Mouse (Mus musculus) spleen, embryonic (tissue): Measurements from ENCODE around the gene Ttc28.

Experiments
- CTCF ChIA-PET: fragments of 350-600 bp; sonication (Branson Sonifier 250); formaldehyde crosslinking; loops from one replicate; lab custom pipeline; 2022; lab: Charles Lee

The Ttc28 gene

DNA sequence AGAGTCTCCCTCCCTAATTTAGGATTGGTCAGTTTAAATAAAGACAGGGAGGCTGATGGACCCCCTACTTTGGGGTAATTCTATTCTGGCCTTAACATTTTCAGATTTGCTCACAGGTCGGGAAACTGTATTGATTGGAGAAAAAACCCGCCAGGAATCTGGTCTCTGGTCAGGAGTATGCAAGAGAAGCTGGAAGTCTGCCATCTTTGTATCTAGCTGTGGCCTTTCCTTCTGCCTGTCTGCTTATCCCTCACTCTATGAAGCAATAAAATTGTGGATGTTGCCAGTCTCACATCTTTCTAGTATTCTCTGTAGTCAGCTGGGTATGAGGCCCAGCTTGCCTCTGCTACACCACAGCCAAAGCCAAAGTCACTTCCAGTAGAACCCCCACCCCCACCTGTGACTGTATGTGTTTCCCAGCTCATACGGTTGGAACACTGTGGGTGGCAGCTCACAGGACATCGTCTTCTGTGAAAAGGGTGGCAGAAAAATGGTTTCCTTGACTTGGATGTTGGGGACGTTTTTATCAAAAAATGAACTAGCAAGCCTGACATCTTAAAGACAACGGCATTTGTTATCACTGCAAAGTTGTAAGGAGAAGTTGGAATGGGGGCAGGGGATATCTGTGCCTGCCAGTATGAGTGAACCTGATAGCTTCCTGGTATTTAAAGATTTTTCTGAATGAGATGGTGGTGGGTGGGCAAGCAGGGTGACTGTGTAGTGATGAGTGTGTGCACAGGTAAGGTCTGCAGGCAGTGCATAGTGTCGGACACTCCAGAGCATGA is 281.7 kb downstream of the Ttc28 start:
- CTCF ChIA-PET: no interaction called here

DNA sequence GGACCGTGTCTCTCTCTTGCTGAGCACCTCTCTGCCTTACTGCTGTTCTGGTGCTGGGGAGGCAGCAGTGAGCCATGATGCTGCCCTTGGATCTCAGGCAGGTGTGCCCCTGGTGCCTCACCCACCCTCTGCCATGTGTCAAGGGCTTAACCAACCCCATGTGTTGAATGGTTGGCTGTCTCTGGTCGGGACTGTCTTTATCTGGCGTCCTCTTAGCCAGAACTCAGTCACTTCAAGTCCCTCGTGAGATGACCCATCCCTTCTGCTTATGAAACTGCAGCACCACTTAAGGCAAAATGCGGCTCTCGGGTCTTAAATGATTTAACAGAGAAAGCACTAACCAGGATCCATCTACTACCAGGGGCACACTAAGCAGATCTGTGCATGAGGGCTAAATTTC is 283.3 kb downstream of the Ttc28 start:
- CTCF ChIA-PET: no interaction called here

DNA sequence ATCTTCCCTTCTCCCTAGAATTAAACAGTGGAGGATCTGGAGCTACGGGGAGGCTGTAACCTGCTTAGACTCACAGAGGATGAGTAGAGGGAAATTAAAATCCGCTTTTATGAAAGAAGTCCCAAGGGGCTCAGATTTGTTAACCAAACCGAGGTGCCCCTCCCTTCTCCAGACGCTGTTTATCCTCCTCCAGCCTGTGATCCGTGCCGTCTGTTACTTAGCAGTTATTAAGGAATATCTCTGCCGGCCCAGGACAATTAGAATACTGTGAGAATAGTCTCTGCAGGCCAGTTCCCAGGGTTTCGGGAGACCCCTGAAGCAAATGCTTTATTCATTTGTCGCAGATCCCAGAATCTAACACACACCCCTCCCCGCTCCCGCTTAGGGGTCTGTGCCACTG is 283.8 kb downstream of the Ttc28 start:
- CTCF ChIA-PET: no interaction called here

DNA sequence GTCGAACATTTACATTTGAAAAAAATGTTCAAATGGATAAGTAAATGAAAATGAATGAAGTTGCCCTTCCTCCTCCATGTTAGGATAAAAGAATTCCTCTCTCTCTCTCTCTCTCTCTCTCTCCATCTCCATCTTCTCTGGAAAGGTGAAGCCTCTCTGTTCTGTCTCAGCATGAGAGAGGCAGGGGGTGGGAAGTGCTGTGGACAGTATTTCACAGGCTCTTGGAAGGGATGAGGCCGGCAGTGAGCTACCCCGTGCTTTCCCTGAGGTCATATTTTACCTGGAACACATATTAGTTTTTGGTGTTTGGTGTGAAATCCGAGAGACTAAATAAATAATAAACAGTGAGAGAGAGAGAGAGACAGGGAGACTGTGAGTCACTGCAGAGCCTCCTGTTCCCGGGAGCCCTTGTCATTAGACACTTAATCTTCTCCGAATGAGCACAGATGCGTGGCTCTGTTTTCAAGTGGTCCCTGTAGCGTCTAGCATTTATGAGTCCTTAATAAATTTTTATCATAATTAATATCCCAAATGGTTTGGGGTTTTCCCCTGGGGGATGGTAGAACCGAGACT is 284.8 kb downstream of the Ttc28 start:
- CTCF ChIA-PET: no interaction called here

DNA sequence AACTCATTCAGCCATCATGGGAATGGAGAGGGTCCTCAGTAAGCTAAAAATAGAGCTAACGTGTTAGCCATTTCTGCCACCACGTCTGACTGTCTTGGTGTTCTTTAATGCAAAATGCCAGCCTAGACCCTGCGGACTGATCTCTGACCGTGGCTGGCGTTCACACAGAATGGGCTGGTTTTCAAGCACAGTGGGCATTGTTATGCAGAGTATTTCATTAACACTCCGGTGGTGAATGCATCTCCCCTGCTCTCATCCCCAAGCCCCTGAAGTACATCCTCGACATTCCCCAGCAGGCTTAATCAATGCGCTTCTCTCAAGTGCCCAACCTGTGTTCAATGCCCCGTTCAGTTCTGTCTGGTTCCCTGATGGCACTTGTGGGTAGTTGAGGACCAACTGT is 290.8 kb downstream of the Ttc28 start:
- CTCF ChIA-PET: no interaction called here

DNA sequence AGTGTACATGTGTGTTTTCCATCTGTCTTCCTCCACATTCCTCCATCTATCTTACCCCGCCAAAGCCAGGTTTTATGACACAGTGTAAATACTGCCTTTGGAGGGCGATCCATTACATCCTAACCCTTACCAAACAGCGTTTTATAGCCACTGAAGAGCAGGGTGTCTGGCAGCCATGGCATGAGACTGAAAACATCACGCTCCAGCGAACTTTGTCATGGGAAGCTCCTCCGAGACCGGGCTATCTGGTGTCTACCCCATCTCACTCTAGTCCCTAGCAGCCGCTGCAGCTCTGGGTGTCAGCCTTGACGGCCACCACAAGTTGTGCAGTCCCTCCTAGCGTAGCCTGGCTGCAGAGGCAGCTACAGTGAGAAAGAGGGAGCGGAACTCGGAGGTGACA is 295.8 kb downstream of the Ttc28 start:
- CTCF ChIA-PET: no interaction called here

DNA sequence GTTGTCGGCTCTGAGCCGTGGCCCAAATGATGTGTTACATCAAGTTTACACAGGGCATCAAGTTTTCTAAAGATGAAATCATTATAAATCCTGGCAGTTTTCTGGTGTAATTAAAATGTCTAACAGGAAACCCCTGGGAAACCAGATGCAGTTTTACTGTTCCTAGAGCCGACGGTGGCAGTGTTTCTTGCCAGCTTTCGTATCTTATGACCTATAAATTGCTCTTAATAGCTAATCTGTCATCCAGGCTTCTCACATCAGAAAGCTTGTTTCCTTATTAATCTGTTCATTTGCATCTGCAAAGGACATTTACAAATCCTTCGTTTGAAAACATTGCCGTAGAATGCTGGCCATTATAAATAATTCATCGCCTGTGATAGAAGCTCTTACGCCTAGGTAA is 296.2 kb downstream of the Ttc28 start:
- CTCF ChIA-PET: no interaction called here

DNA sequence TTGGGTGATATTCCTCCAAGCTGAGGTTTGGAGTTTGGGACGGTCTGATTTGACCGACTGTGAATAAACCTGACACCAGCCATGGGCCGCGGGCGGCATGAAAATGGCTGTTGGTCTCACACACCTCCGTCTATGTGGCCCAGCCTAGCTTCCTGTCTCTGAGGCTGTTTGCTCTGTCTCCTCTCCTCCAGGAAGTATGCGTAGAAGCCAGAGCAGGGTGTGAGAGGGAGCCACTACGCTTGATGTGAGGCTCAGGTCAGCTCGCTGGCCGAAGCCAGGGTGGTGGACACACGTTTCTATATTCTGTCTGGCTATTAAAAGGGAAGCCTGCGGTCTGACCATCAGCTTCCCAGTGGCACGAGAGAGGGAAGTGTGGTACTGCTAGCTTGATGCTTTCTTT is 296.8 kb downstream of the Ttc28 start:
- CTCF ChIA-PET: interaction anchor here (0.6 kb wide), 1 partner anchor 34 kb away, joined by 3 read pairs; no protein-coding TSS in a partner anchor

DNA sequence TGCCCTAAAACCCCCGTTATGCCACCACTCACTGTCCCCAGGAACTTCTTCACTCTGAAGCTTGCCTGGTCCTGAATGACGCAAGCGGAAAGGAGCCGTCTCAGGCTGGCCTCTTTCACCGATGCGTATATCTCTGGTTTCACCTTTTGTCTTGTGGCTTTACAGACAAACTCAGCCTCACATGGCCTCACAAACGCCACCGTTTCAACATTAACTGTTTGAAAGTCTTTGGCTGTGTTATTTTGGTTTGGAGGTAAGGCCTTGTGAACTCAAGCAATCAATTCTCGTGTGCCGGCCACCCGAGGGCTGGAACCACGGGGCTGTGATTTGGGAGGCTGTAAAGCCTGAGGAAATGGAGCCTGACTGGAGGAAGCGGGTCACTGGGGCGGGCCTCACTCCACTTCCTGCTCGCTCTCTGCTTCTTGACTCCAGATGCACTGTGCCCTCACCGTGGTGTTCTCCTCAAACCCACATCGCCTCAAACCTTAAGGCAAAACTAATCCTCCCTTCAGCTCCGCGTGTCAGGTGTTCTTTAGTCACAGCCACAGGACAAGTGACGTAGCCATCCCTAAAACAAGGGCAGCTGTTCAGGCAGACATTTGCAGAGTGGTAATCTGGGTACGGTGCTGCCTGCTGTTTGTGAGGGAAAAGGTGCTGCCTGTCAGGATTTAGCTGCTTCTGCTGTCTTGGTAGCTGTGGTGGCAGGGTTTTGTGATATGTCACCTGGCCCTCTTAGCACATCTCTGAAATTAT is 298.9 kb downstream of the Ttc28 start:
- CTCF ChIA-PET: no interaction called here

DNA sequence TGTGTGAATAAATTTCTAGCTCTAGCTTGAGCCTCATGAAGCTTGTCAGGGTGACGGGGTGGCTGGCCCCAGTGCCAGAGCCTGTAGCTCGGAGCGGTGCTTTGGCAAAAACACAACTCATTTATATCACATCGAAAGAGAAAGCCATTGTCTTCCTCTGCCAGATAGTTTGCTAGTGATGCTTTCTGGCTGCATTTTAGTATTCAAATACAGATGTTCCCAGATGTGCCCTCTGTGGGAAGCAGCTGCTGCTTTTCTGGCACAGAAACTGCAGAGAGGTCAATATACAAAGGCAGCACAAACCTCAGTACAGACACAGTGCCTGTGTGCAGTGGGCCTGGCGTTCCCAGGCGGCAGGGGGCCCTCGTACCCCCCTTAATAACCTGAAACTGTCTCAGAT is 300.0 kb downstream of the Ttc28 start:
- CTCF ChIA-PET: interaction anchor here (0.6 kb wide), 1 partner anchor 43 kb away, joined by 9 read pairs; no protein-coding TSS in a partner anchor

DNA sequence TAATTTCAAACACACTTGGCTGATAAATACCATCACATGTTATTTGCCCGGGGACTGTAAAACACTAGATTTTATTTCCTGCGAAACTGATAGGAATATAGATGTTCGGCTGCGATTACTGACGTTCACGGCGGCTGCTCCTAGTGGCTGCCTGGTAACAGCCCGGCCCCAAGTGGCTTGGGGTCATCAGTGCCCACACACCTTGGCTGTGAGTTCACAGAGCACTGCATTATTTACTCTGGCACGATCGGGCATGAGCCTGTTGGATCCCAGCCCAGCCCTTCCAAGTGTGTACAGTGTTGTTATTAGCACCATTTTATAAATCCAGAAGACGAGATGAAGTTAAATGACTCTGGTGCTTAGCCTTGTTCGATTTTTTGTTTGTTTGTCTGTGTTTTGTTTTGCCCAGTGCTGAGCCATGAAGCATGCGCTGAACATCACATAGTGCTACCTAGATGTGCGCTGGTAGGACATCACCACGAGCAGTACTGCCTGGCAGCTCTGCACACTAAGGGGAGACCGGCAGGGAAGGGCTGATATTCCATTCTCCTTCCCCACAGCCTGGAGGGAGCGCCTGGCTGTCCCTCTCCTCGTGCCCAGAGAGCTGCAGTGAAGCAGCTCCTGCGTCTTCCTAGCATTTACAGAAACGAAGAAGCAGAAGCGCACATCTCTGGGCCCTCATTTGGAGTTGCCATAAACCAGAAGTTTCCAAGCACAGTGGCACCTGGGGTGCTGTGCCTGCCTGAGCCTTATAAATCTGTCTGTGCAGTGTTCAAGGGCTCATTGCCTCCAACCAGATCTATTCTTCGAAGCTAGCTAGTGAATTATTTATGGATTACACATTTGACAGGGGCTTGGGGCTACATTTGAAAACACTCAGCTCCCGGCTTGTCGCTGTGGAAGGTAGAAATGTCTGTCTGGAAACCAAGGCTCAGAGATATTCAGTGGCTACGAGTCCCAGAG is 300.8 kb downstream of the Ttc28 start:
- CTCF ChIA-PET: interaction anchor here (0.6 kb wide), 1 partner anchor 44 kb away, joined by 9 read pairs; no protein-coding TSS in a partner anchor

DNA sequence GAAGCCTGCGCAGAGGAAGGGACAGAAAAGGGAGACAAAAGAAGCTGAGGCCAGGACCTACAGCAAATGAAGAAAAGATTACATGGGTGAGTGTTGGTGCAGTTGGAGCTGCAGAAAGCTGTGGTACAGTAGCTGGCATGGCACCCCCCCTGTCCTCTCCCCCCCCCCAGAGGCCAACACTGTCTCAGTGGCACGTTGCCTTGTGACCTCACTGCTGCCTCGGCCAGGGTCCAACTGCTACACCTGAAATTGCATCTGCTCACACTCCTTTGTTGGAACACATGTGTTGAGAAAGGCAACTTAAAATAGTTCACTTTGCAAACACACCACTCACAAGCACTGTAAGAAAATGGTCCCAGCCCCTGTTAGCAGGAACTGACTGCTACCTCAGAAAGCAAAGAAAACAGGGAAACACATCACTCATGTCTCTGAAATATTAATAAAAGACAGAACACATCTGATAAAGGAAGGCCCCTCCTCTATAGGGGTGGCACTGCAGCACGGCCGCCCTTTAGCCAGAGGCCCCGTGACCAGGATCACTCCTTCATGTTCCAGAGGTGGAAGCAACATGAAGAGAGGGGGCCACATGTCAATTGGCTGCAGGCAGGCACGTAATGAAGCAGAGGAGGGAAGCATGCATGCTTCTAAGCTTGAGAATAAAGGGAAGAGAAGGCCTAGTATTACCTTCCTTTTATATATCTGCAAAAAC is 301.8 kb downstream of the Ttc28 start:
- CTCF ChIA-PET: no interaction called here

DNA sequence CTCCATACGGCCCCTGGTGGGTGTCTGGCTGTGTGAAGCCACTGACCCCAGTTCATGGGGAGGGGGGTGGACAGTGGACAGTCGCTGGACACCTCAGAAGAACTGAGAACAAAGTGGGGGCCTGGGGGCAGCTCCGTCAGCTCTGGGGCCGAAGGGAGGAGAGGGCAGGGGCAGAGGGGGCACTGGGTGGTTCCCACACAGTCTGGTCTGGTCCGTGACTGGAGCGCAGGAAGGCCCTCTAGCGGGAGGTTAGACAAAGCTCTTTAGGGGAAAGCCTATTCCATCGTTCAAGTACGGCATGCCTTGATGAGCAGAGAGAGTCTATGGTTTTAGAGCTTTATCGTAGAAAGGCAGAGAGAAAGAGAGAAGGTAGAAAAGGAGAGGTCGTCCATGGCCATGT is 307.0 kb downstream of the Ttc28 start:
- CTCF ChIA-PET: interaction anchor here (0.6 to 1.2 kb wide), 2 partner anchors 12 to 350 kb away, joined by 3 to 4 read pairs; no protein-coding TSS in a partner anchor

DNA sequence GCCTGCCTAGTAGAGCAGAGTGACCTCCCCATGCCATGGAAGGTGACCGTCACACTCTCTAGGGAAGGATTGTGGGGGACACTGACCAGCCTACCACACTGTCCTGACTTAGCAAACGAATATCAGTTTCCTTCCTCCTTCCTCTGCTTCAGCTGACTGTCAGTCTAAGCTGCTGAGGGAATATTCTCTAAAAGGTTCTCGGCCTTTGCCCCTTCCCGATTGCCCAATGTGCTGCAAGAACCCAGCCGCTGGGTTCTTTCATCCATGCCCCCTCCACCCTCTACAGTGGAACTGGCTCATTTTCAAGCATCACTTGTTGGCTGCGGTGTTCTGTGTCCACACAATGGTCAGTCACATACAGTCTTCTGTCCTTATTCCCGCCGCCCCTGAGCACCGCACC is 312.4 kb downstream of the Ttc28 start:
- CTCF ChIA-PET: no interaction called here

DNA sequence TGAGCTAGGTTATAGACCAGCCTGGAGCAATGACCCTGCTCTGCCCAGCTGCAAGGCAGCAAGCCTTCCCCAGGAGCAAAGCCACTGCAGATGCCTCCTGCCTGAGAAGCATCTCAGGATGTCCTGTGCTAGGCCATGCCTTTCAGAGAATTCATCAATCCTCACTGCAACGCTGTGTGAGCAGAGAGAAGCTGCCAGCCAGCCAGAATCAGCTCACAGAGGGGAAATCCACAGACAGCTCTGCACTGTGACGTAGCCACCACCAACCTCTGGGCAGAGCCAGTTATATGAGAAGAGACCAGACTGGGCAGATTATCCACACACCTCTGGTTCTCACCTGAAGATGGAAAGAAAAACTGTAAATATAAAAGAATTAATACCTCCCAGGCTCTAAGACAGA is 315.2 kb downstream of the Ttc28 start:
- CTCF ChIA-PET: no interaction called here

DNA sequence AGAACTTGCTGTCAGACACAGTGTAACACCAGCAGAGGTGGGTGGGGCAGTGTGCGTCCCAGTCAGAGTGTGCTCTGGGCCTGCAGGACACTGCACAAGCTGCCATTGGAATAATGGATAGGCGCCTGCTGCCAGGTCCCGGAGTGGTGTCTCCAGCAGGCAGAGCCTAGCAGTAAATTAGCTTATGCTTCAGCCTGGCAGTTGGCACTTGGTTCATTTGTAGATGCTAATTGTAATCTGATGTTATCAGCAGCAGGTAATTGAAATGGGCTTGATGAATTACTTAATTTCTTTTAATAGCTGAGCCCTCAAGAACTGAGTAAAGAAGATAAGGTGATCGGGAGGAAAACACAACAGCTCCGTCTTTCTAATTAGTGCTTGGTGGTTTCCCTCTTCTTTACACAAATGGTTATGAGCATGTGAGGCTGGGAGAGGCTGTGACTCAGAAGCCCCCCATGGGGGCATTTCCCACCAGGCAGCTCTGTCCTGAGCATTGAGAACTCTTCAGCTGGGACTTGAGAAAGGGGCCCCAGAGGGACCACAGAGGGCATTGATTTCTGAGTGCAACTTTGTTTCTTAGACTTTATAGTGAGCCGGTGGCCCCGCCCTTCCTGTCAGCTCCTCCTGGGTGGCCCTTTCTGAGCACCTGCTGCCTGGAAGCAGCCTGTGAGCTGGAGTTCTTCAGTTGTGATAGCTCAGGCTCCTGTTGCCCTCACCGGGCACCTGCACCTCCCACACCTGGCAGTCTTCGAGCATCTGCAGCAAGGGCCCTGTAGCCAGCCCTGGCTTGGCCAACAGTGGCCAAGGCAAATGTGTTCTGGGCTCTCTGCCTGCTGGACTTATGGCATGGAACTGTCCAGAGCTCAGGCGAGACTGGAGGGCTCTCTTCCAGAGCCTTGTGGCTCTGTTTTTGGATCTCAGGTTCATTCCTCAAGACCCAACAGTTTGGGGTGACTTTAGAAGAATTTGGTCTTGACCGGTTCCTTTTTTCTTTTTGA is 316.2 kb downstream of the Ttc28 start:
- CTCF ChIA-PET: interaction anchor here (0.6 to 0.7 kb wide), 2 partner anchors 13 to 742 kb away, joined by 3 to 4 read pairs; no protein-coding TSS in a partner anchor

DNA sequence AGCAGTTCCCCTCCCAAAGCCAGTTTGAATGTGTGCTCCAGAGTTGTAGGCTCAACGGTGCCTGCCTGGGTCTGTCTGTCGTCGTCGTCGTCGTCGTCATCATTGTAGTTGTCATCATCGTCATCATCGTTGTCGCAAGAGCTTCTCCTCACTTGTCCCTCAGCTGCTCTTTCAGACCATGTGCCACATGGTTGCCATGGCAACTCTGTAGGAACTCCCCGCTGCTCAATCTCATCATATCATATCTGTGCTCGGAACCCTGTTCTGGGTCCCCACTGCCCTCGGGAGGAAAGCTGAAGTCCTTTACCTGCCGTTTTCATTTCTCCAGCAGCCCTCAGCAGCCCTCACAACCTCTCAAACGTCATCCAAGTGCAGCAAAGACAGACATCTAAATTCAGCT is 318.1 kb downstream of the Ttc28 start:
- CTCF ChIA-PET: no interaction called here

DNA sequence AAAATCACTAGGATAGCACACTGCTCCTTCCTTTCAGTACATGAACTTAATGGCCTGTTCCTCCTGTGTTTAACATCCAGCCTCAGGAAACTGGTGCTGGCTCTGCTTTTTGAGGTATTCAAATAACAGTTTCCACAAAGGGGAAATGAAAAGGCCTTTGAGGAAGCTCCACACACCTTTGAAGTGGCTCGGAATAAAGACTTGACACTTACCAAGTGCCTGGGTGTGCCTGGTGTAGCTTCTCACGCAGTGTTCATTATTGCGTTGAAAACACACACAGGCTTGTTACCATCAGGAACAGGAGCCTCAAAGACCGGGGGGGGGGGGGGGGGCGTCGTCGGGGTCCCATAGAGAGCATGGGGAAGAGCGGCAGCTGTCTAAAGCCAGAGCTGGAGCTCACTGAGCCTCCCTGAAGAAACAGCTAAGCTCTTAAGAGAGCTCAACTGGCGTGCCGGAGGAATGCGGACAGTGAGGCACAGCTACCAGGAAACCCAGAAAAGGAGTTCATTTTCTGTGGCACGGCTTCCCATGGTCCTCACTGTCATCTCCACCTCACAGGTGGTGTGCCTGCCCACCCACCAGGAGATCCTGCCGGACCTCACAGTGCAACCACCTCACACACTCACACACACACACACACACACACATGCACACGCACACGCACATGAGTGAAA is 320.7 kb downstream of the Ttc28 start:
- CTCF ChIA-PET: interaction anchor here (0.7 kb wide), 1 partner anchor 71 kb away, joined by 4 read pairs; no protein-coding TSS in a partner anchor
